Mouse (Mus musculus) lung, postnatal 4 days (tissue): ENCODE data around the gene Sncg.
"Not testable (repeated sequence)": the region's sequence is repeated elsewhere in the genome, so short reads cannot be mapped to it uniquely, and the experiment has no call there.

Source experiments
- DNase-seq, 2 experiments: peaks; one replicate each; pipeline ENCODE4 v3.0.0; 2021

Gene Sncg

DNA sequence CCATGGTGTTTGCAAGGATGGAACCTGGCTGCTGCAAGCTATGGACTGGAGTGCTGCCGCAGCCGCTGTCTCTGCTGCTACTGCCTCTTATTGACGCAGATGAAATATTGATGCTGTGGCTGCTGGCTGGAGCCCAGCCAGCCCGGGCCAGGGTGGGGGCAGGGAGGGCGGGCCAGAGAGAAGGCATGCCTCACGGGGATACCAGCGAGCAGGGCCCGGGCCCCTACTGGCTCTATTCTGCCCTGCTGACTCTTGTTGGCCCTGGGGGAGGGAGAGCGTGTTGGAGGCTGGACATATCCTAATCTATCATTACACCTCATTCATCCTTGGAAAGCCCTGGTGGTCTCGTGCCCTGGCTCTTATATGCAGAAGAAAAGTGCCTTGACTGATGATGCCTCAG is at the start of gene Sncg:
Sncg (minus strand) TSS at position 213 of the 400 bp plus-strand sequence.
- peak; percentile 25 to 48 for DNase-seq

DNA sequence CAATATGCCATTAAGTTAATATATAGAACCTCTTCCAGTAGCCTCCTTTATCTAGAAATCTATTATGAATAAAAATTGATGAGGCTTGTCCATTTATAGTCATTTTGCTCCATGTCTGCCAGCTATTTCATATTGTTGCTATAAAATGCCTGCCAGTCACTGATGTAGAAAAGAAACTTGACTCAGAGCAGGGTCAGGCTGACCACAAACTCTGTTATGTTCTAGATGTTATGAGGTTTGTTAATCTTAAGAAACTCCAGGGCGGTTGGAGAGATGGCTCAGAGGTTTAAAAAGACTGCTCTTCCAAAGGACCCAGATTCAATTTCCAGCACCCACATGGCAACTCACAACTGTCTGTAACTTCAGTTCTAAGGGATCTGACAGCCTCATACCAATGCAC is 46.5 kb upstream of the Sncg start:
- no peak for DNase-seq

DNA sequence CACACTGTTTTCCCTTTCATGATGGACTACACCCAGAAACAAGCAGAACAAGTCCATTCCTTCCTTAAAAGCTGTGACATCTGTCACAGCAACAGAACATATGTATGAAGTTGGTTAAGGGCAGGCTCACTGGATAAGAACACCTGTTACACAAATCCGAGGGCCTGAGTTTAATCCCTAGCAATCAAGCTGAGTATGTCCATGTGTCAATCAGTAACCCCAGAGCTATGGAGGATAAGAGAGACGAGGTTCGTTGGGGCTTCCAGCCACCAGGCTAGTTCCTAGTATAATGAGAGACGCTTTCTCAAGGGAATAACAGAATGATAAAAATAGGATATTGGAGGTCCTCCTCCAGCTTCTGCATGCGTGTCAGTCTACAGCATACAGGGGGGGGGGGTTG is 42.9 kb upstream of the Sncg start:
- DNase-seq = no peak

DNA sequence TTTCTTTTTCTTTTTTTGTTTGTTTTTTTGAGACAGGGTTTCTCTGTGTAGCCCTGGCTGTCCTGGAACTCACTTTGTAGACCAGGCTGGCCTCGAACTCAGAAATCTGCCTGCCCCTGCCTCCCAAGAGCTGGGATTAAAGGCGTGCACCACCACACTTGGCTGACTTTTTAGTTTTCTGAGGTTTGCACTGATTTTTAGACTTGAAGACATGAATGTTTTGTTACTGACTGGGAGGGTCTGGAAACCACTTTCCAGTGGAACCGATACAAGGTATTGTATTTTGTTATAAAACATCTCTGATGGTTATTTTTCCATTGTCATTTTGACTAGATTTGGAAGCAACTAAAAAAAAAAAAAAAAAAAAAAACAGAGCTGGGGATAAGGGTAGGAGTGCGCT is 42.4 kb upstream of the Sncg start:
- DNase-seq = not testable (repeated sequence)

DNA sequence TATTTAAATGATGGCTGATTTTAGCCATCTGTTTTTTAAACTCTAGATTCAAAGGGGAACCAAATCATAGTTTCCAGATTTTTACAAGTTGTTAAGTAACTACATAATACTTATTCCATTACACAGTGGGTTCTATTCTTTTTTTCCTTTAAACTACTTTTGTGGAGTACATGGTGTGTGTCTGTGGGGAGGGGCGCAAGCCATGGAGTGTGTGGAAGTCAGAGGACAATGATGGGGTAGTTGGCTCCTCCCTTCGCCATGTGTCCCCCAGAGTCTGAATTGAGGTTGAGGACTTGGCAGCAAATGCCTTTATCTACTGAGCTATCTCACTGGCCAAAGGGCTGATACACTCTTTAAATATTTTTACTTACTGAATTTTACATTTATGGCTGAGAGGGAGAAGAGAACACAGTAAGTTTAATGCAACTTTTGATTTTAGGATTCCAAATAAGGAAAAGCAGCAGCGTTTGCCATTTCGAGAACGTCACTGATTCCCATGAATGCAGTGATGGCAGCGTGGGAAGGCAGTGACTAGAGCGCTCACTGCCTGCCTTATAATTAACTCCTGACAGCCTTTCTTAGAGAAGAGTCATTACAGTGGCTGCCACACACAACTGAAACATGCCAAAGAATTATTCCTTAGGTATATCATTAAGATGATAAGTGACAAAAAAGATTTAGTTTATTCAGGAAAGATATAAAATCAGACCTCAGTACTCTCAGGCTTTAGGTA is 37.7 kb upstream of the Sncg start:
- DNase-seq = no peak

DNA sequence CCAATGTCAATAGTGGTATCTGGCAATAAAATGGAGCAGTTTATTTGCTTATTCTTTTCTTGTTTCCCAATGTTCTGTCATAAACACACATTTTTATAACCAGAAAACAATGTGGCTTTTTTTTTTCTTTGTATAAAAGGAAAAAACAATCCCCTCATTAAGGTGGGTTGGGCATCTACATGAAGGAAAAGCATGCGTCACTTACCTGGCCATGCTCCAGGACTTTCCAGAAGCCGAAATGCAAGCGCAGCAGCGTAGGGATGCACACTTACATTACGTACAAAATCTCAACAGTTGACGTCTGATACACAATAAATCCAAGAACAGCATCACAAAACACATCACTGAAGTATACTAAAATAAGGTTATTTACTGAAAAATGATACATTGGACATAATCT is 36.1 kb upstream of the Sncg start:
- no peak for DNase-seq

DNA sequence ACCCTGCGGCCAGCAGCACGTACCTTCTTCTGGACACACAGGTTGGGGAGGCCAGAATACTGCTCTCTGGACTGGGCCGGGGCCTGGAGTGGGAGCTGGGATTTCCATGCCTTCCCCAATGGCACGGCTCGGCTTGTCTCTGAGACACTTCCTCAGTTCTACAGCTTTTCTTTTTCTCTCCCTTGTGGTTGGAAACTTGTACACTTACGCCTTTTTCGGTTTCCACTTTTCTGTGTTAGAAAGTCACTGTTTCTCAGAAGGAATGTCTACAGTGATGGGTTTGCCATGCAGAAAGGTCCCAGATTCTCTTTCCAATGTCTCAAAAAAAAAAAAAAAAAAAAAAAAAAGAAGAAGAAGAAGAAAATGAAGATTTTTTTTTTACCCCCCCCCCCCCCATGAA is 28.8 kb upstream of the Sncg start:
- DNase-seq = no peak

DNA sequence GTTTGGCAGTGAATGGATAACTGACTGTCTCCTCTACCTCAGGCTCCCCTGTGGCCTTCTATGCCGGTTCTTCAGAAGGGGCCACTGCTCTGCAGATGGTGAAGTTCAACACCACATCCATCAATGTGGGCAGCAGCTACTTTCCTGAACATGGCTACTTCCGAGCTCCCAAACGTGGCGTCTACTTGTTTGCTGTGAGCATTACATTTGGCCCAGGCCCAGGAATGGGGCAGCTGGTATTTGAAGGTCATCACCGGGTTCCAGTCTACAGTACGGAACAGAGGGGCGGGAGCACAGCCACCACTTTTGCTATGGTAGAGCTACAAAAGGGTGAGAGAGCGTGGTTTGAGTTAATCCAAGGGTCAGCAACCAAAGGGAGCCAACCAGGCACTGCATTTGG is 28.3 kb upstream of the Sncg start:
- no peak for DNase-seq

DNA sequence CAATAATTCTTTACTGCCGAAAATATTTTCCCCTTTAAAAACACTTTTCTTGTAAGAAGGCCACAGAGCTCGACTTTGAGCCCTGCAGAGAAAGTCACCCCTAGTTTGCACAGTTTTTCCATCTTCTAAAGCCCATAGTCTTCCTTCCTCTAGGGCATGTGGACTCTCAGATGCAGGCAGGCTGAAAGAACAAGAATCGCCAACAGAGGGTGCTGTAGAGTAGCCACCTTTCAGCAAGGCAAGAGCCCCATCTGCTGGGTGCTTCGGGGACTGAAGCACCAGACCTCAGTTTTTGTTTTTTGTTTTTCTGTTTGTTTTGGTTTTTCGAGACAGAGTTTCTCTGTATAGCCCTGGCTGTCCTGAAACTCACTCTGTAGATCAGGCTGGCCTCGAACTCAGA is 26.5 kb upstream of the Sncg start:
- peak; percentile 56 to 82 for DNase-seq

DNA sequence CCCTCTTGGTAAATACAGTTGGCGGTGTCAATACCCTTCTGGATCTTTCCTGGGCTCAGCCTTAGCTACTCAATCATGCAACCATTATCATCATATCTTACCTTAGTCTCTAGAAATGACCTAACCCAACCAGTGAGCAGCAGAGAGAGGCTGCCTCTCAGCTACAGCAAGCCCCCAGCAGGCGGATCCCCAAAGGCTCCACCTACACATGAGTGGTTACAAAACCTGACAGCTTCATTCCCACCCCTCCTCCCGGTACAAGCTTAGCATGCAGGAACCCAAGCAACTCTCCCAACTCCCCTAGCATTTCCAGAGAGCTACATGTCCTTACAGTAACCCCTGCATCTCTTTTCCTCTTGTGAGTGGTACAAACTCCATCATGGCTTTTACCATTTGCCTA is 25.4 kb upstream of the Sncg start:
- DNase-seq = no peak

DNA sequence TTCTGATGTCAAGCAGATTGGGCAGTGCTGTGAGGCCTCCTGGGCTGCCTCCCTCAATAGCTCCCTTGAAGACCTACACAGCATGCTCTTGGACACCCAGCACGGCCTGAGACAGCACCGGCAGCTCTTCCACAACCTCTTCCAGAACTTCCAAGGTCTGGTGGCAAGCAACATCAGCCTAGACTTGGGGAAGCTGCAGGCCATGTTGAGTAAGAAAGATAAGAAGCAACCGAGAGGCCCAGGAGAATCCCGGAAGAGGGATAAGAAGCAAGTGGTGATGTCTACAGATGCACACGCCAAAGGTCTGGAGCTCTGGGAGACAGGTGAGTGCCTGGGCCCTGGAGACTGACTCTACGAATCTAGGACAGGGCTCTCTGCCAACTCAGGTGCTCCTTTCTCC is 24.7 kb upstream of the Sncg start:
- DNase-seq = no peak

DNA sequence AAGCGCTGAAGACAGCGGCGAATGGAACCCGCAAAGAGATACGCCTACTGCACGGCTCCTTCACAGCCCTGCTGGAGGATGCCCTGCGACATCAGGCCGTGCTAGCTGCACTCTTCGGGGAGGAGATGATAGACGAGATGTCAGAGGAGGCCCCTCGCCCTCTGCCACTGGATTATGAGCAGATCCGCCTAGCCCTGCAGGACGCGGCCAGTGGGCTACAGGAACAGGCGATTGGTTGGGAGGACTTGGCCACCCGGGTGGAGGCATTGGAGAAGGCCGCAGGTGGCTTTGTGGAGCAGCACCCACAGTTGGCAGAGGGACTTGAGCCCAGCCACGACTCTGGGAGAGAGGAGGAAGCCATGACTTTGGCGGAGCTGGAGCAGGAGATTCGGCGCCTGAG is 24.3 kb upstream of the Sncg start:
- no peak for DNase-seq

DNA sequence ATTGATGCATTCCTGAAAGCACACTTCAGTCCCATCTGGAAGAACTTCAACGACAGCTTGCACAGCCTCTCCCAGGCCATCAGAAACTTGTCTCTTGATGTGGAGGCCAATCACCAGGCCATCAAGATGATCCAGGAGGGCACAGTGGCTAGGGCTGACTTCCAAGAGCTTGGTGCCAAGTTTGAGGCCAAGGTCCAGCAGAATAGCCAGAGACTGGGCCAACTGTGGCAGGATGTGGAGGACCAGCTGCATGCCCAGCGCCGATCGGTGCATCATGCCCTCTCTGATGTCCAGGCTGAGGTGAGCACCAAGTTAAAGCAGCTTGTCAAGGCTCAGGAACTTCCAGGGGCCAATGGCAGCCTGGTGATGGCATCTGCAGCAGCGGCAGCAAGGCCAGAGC is 23.3 kb upstream of the Sncg start:
- no peak for DNase-seq

DNA sequence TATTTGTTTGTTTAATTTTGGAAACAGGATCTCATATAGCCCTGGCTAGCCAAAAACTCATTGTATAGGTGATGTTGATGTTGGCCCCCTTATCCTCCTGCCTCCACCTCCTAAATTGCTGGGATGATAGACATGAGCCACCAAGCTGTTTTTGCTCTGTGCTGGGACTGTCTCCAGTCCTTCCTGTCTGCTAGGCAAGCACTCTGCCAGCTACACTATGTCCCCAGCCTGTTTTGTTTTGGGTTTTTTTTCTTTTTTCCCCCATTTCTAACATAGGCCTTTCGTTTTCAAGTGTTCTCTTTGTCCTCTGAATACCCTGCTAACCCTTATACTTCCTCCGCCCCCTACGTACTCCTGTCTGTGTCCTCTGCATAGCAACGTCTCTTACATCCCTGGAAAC is 18.7 kb upstream of the Sncg start:
- DNase-seq = no peak

DNA sequence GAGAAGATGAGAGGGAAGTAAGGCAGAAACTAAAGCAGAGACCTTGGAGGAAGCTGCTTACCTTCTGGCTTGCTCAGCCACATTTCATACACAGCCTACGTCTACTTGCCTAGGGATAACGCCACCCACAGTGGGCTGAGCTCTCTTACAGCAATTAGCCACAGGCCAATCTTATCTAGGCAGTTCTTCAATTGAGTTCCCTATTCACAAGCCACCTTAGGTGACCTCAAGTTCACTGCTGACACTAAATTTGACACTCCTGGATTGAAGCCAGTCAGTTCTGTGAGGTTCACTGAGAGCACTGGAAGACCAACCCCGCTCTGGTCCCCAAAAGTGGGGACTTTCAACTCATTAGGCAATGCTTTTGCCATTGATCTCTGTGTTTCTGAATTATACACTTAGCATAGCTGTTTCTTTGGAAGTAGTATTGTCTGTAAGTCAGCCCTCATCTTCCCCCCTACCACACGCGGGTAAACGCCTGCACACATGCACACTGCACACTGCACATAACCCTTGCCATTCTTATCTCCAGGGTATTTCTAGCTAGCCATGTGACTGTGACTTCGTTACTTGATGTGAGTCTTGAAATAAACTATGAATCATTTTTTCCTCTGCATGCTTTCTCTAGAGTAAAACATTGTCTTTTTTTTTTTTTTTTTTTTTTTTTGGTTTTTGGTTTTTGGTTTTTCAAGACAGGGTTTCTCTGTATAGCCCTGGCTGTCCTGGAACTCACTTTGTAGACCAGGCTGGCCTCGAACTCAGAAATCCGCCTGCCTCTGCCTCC is 8.5 kb upstream of the Sncg start:
- no peak for DNase-seq

DNA sequence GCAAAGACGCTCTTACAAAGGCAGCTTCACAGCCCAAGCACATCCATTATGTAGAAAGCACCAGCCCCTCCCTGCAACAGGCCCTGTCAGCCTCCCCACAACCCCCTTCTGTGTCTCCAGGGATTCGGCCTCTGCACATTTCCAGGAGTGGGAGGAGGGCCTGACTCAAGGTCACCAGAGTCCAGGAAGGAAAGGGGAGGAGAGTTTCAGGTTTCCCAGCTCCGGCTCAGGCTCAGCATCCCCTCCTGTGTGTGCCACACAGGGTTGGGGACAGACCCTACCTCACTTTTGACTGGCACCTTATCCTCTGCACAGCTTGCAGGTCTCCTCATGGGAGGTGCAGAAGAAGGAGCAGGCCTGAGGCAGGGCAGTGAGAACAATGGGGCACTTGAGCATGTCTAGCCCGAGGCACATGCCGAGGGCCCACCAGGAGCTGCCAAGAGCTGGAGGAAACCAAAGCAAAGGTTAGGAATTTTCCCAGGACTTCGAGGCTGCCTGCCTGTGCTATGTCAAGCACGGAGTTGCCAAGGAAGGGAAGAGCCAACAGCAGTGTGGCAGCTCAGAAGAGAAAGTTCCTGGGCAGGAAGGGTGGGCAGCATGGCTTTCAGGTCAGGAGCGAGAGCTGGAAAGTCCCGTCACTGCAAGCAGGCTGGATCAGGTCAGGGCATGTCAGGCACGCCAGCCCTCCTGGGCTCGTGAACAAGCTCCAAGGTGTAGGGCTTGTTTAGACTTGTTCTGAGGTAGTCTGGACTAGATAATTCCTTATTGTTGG is 4.2 kb upstream of the Sncg start:
- DNase-seq = peak in 1 of 2 experiments; percentile 38

DNA sequence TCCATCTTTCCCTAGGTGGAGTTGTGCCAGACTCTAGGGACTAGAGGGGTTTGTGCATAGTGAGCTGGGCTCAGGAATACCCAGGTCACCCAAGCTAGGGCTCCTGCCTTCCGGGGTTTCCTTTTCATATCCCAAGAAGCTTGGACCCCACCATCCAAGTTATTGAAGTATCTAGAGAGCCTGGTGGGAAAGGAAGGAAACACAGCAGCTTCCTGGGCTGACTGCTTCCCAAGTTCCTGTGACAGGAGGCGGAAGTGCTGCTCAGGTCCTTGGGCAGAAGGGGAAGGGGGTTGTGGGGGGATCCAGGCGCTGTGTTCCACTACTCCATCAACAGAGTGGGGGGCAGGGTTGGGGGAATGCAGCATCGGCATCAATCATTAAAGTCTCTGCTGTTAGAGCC is 2.5 kb upstream of the Sncg start:
- no peak for DNase-seq

DNA sequence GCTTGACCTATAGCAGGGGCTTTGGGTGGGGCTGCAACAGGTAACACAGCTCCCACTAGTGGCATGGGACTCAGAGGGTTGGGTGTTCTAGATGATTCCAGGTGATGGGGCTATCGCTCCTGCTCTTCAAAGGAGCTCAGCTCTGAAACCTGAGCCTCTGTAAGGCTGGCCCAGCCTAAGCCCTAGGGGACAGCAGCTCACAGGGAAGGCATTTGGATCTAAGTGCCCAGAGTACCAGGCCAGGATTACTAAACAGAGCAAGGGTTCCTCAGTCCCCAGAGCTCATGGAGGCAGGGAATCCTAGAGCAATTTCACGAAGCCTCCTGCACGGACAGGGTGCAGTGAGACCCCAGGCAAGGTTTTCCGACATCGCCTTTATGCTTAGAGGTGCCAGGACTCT is 1.4 kb upstream of the Sncg start:
- DNase-seq = no peak

DNA sequence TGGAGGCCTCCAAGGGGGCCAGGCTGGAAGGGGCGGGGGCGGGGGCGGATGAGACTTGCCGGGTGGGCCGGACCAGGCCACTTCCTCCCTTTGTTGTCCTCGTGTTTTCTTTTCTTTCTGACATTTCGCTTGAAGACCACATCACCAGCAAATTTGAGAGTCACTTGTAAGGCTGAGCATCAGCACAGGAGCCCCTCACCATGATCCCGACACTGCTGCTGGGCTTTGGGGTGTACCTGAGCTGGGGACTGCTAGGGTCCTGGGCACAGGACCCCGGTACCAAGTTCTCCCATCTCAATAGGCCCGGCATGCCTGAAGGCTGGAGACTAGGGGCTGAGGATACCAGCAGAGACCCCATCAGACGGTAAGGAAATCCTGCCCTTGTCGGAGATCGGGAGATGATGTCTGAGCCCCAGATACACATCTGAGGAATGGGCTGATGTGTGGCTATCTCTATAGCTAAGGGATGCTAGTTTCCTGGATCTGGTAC is 871 bp upstream of the Sncg start, which contains the start of gene Mmrn2:
Mmrn2 (plus strand) TSS at position 51 of the 490 bp plus-strand sequence.
- DNase-seq = no peak

DNA sequence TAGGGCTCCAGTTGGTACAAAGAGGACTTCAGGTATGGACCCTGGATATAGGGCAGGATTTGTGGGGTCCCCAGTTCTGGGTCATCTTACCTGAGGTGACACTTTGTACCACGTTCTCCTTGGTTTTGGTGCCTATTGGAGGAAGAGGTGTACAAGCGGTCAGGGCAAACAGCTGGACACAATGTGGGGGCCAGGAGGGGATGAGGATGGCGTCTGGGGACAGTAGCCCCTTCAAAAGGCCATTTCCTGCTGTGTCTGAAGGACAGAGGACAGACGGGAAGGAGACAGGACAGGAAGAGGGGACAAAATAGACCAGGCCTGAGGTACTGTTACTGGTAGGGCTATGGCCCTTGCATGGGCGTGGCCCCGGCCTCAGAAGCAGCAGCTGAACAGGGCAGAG is 1.0 kb downstream of the Sncg start:
- DNase-seq = no peak

DNA sequence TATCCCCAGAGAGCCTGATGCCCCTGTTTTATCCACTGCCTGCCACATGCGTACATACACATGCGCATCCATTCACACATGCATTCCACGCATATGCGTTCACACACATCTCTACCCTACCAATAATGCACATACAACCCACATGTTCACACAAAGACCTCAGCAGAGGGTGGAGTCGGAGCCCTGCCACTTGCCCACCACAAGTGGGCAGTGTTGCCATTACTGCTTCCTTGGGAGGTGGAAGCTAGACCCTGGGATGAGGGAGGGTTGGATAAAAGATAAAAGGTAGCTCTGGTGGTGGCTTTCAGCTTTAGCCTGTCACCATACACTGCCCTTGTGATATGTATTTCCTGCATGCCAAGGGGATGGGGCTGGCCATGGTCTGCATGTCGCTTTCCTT is 1.9 kb downstream of the Sncg start:
- peak; percentile 50 to 78 for DNase-seq

DNA sequence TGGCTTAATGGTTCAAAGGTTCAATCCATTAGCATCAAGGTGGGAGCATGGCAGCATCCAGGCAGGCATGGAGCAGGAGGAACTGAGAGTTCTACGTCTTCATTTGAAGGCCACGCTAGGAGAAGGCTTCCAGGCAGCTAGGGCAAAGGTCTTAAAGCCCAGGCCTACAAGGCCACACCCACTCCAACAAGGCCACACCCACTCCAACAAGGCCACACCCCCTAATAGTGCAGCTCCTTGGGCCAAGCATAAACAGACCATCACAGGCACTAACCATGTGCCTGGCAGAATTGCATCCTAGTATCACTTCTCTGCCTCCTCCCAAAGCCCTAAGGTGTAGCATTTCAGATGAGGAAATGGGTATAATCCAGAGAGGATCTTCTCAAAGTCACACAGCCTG is 2.8 kb downstream of the Sncg start:
- DNase-seq = no peak

DNA sequence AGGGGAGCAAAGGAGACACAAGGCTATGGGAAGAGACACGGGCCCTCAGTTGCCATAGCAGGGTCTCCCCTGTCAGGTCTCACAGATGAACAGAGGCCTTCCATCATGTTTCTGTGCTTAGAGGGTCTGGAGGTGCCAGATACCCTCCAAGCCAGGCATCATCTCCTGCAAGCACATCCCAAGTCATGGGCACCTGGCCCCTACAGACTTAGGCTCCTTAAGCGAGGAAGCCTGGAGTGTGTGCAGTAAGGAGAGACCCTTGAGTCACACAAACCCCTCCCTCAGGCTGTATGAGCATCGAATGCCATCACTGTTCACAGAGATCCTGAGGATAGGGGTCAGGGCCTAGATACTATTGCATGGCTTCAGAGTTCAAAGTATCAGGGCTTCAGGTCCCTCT is 3.7 kb downstream of the Sncg start:
- no peak for DNase-seq

DNA sequence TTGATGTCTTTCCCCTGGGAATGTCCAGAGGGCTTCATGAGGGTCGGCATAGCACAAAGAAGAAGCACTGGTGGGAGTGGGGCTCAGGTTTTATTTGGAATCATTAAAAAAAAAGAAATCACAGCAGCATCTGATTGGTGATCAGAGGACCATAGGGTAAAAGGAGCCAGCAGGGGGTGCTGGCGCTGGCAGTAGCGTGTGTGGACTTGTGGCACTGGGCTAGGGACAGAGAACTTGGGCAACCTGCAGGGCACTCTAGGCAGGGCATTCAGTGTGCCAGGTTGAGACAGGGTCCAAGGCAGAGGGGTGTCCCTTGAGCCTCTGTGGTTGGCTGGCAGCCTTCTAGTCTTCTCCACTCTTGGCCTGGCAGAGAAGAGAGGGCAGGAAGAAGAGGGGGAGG is 4.4 kb downstream of the Sncg start:
- no peak for DNase-seq
